Mouse (Mus musculus) embryonic facial prominence, embryonic 11.5 days (tissue): ENCODE measurements around the gene Ergic2. TPM values are rescaled to one million over a fixed set of nuclear protein-coding genes. Genes with fewer than 3 reads are reported as not detected.

Experiments
- ATAC-seq: fragments of 200-750 bp; cut with Nextera tagmentation; replicated peaks from 2 replicates; pipeline ENCODE4 v1.8.0; 2017; ENCODE audit warnings: low read depth; ENCODE audit not compliant: insufficient number of reproducible peaks, low FRiP score, low TSS enrichment
- DNase-seq: peaks from one replicate; pipeline ENCODE4 v3.0.0-alpha.2; 2015; ENCODE audit warnings: low spot score
- H3K27ac ChIP-seq: fragments of 300-500 bp; sonication (generic); replicated peaks from 2 replicates; pipeline ENCODE4 v1.5.1; 2014; ENCODE audit warnings: mild to moderate bottlenecking, low read depth, low read length, control low read depth
- H3K27me3 ChIP-seq: fragments of 300-500 bp; sonication (generic); 2 replicates; pipeline ENCODE4 v1.6.1; 2014; ENCODE audit warnings: mild to moderate bottlenecking, low read length, moderate library complexity, mixed read lengths; ENCODE audit not compliant: control insufficient read depth, insufficient read depth
- H3K36me3 ChIP-seq: fragments of 300-500 bp; sonication (generic); replicated peaks from 2 replicates; pipeline ENCODE4 v1.6.1; 2014; ENCODE audit warnings: low read depth, mild to moderate bottlenecking, low read length, moderate library complexity, mixed read lengths; ENCODE audit not compliant: control insufficient read depth, insufficient read depth
- H3K4me1 ChIP-seq: fragments of 300-500 bp; sonication (generic); 2 replicates; pipeline ENCODE4 v1.6.1; 2014; ENCODE audit warnings: low read length, mixed read lengths; ENCODE audit not compliant: control insufficient read depth, insufficient read depth
- H3K4me2 ChIP-seq: fragments of 300-500 bp; sonication (generic); 2 replicates; pipeline ENCODE4 v1.6.1; 2014; ENCODE audit warnings: low read depth, mild to moderate bottlenecking, control low read depth, low read length, moderate library complexity
- H3K4me3 ChIP-seq: fragments of 300-500 bp; sonication (generic); 2 replicates; pipeline ENCODE4 v1.5.1; 2014; ENCODE audit warnings: low read depth, low read length, control low read depth
- H3K9ac ChIP-seq: fragments of 300-500 bp; sonication (generic); replicated peaks from 2 replicates; pipeline ENCODE4 v1.6.1; 2014; ENCODE audit warnings: mild to moderate bottlenecking, control low read depth, low read length
- H3K9me3 ChIP-seq: fragments of 300-500 bp; sonication (generic); replicated peaks from 2 replicates; pipeline ENCODE4 v1.6.1; 2016; ENCODE audit warnings: mild to moderate bottlenecking, low read length, inconsistent platforms, mixed read lengths; ENCODE audit not compliant: control insufficient read depth
- WGBS: fragments of 180-500 bp; shearing (Covaris S2); extraction: QIAGEN DNeasy Blood & Tissue Kit; methylation state at CpG from one replicate; pipeline ENCODE4 v1.1.7; 2014; 5-methylcytosine and 5-hydroxymethylcytosine counted together
- polyA plus RNA-seq: library from polyadenylated mRNA; unstranded; fragments of >200 nt; fragmentation: Nextera tagmentation; extraction: Ambion mirVana; gene quantifications from 2 replicates; pipeline ENCODE4 v1.2.1, GENCODE M21; 2014

The Ergic2 gene
- polyA plus RNA-seq, result 215 and 240 TPM in 2 replicates

- peak; percentile 98 for ATAC-seq
- DNase-seq, result peak; percentile 100
- Histone ChIP-seq H3K4me2 (peak within 1 kb of the TSS; percentile 59), H3K4me1 (no peaks in the 10 kb centered on the region), H3K27me3 (no peaks in the 10 kb centered on the region), H3K27ac (peak within 1 kb of the TSS; percentile 53; the same call in 1 of the 2 replicates), H3K9me3 (no peaks in the 10 kb centered on the region), H3K9ac (peak within 1 kb of the TSS; percentile 95), H3K36me3 (no peaks in the 10 kb centered on the region), H3K4me3 (peak within 1 kb of the TSS; percentile 90)
- WGBS, result under 1% methylated on average over 61 of the region's 61 CpGs
Observed at GRCm38 (mm10) chr6:148211897-148212680, at the start of gene Ergic2. Gene Ergic2 (minus strand): TSS chr6:148212374.

- H3K9me3 ChIP-seq, result no peaks in the 10 kb centered on the region
- no peak overlapping the region for H3K9ac ChIP-seq
- DNase-seq (no peak), ATAC-seq (no peak)
- H3K27me3 ChIP-seq, result no peaks in the 10 kb centered on the region
- WGBS, result 96% methylated on average over 6 of the region's 6 CpGs
- H3K4me1 ChIP-seq, result no peaks in the 10 kb centered on the region
- no peak overlapping the region for H3K4me2 ChIP-seq
- no peak overlapping the region for H3K4me3 ChIP-seq
- H3K36me3 ChIP-seq, result no peaks in the 10 kb centered on the region
- no peak overlapping the region for H3K27ac ChIP-seq
Observed at GRCm38 (mm10) chr6:148260729-148261101, 48.5 kb upstream of the Ergic2 start.

- 49% methylated on average over 4 of the region's 4 CpGs for WGBS
- ATAC-seq, result peak; percentile 73; the same call in 1 of the 2 replicates
- H3K4me3 ChIP-seq, result no peak overlapping the region
- H3K27ac ChIP-seq, result no peak overlapping the region
- DNase-seq, result peak; percentile 53
- no peak overlapping the region for H3K4me2 ChIP-seq
- H3K36me3 ChIP-seq, result no peaks in the 10 kb centered on the region
- H3K27me3 ChIP-seq, result no peaks in the 10 kb centered on the region
- H3K9ac ChIP-seq, result no peak overlapping the region
- no peaks in the 10 kb centered on the region for H3K4me1 ChIP-seq
- H3K9me3 ChIP-seq, result no peaks in the 10 kb centered on the region
Observed at GRCm38 (mm10) chr6:148259979-148260728, 48.0 kb upstream of the Ergic2 start.

- no peak overlapping the region for H3K27ac ChIP-seq
- ATAC-seq (no peak), DNase-seq (no peak)
- no peaks in the 10 kb centered on the region for H3K27me3 ChIP-seq
- no peak overlapping the region for H3K9ac ChIP-seq
- H3K9me3 ChIP-seq, result no peaks in the 10 kb centered on the region
- 78% methylated on average over 8 of the region's 8 CpGs for WGBS
- H3K36me3 ChIP-seq, result no peaks in the 10 kb centered on the region
- no peak overlapping the region for H3K4me2 ChIP-seq
- no peak overlapping the region for H3K4me3 ChIP-seq
- H3K4me1 ChIP-seq, result no peaks in the 10 kb centered on the region
Observed at GRCm38 (mm10) chr6:148259074-148259473, 46.9 kb upstream of the Ergic2 start.

- Histone ChIP-seq H3K9ac (no peak overlapping the region), H3K4me2 (no peak overlapping the region), H3K9me3 (no peaks in the 10 kb centered on the region), H3K4me1 (no peaks in the 10 kb centered on the region), H3K36me3 (no peaks in the 10 kb centered on the region), H3K27me3 (no peaks in the 10 kb centered on the region), H3K4me3 (no peak overlapping the region), H3K27ac (no peak overlapping the region)
- whole genome bisulfite sequencing, result 75% methylated on average over 2 of the region's 2 CpGs
- ATAC-seq, result no peak
- DNase-seq, result no peak
Observed at GRCm38 (mm10) chr6:148257805-148258204, 45.6 kb upstream of the Ergic2 start.

GRCm38 (mm10) chr6:148256109-148256508 is 43.9 kb upstream of the Ergic2 start:
- DNase-seq, result no peak
- H3K4me2 ChIP-seq, result no peak overlapping the region
- H3K4me1 ChIP-seq, result no peaks in the 10 kb centered on the region
- no peaks in the 10 kb centered on the region for H3K9me3 ChIP-seq
- H3K9ac ChIP-seq, result no peak overlapping the region
- H3K4me3 ChIP-seq, result no peak overlapping the region
- no peak overlapping the region for H3K27ac ChIP-seq
- no peaks in the 10 kb centered on the region for H3K27me3 ChIP-seq
- ATAC-seq, result no peak
- H3K36me3 ChIP-seq, result no peaks in the 10 kb centered on the region
- WGBS, result 87% methylated on average over 3 of the region's 3 CpGs

- no peak overlapping the region for H3K27ac ChIP-seq
- no peaks in the 10 kb centered on the region for H3K27me3 ChIP-seq
- no peak overlapping the region for H3K4me3 ChIP-seq
- ATAC-seq (no peak), DNase-seq (no peak)
- WGBS, result 63% methylated on average over 1 of the region's 1 CpGs
- H3K9me3 ChIP-seq, result no peaks in the 10 kb centered on the region
- no peaks in the 10 kb centered on the region for H3K36me3 ChIP-seq
- H3K4me2 ChIP-seq, result no peak overlapping the region
- no peak overlapping the region for H3K9ac ChIP-seq
- no peaks in the 10 kb centered on the region for H3K4me1 ChIP-seq
Observed at GRCm38 (mm10) chr6:148255395-148256053, 43.4 kb upstream of the Ergic2 start.
